Mouse (Mus musculus) bone marrow macrophage, adult 2 months (primary cell): ENCODE data around the gene Vps53.

Source experiments
- CTCF ChIP-seq: IDR thresholded peaks from 2 replicates; pipeline ENCODE4 v1.5.1; 2012; ENCODE audit warnings: low read depth, mild to moderate bottlenecking, low read length, moderate library complexity
- POLR2A ChIP-seq: IDR thresholded peaks from 2 replicates; pipeline ENCODE4 v1.6.1; 2012; ENCODE audit warnings: mild to moderate bottlenecking, low read depth, low read length, borderline replicate concordance

- TF ChIP-seq CTCF (no peak), POLR2A (no peak)
These were observed 35.6 kb upstream of the Vps53 start for GRCm38 (mm10) chr11:76215011-76215410.
